Mouse (Mus musculus): ENCODE results near the gene Ins2. TPM values are rescaled to one million over a fixed set of nuclear protein-coding genes. Genes with fewer than 3 reads are reported as not detected.

Gene Ins2
- total and polyA plus RNA-seq, 3 experiments = not detected

DNA sequence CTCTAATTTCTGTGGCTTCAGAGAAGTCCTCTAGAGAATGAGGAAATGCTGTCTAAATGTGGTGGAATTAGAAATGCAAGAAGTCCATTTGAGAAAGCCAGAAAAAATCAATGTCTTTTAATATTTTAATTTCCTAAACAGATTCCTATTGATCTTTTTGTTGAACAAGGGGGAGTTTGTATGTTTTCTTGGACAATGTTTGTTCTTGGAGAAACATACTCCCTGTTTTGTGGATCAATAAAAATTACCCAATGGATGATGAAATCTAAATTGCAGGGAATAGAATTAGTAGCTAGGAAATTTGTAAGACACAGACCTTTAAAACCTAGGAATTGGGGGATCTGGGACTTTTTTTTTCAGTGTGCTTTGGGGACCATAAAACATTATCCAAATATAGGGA, 81.4 kb downstream of the Ins2 start:
- no peaks in the 10 kb centered on the region for H3K27me3 ChIP-seq (ENCODE audit: control insufficient read depth in 1 of 2, insufficient read depth in 2 of 2, low read length in 2 of 2)
- TF ChIP-seq MAZ (IDR thresholded peaks at IDR 0.05; ENCODE audit: low read depth, low read length) (no peak), USF1 (IDR thresholded peaks at IDR 0.05; ENCODE audit: low read depth, low read length) (no peak), RAD21 (IDR thresholded peaks at IDR 0.05; ENCODE audit: low read depth, low read length) (no peak), SIN3A (IDR thresholded peaks at IDR 0.05; ENCODE audit: low read length) (no peak), TCF12 (IDR thresholded peaks at IDR 0.05; ENCODE audit: low read depth, low read length) (no peak), MEF2A (IDR thresholded peaks at IDR 0.05; ENCODE audit: extremely low read depth, insufficient replicate concordance, low read depth, low read length, poor library complexity, severe bottlenecking) (no peak), ZC3H11A (IDR thresholded peaks at IDR 0.05; ENCODE audit: low read depth, low read length) (no peak), ZKSCAN1 (IDR thresholded peaks at IDR 0.05; ENCODE audit: low read depth, low read length) (no peak), CTCF (IDR thresholded peaks at IDR 0.05 in 2 of 3, conservative IDR thresholded peaks at IDR 0.05 in 1 of 3; ENCODE audit: control insufficient read depth in 1 of 3, insufficient read depth in 1 of 3, low read depth in 2 of 3, low read length in 3 of 3, poor library complexity in 1 of 3, severe bottlenecking in 1 of 3) (no peak), POLR2A (IDR thresholded peaks at IDR 0.05; ENCODE audit: control insufficient read depth in 1 of 2, insufficient read depth in 1 of 2, low read depth in 1 of 2, low read length in 2 of 2, poor library complexity in 1 of 2) (no peak), POLR2AphosphoS5 (IDR thresholded peaks at IDR 0.05; ENCODE audit: borderline replicate concordance, low read depth, low read length) (no peak)
- H3K36me3 ChIP-seq (ENCODE audit: control insufficient read depth in 1 of 2, insufficient read depth in 2 of 2, low read length in 2 of 2) = no peaks in the 10 kb centered on the region
- no peak for DNase-seq (ENCODE audit: low read depth, low spot score)
- no peak overlapping the region for H3K4me3 ChIP-seq (ENCODE audit: control insufficient read depth in 1 of 2, insufficient read depth in 1 of 2, low read depth in 2 of 2, low read length in 2 of 2)
- H3K9ac ChIP-seq (ENCODE audit: control insufficient read depth, low read depth, low read length, poor library complexity, severe bottlenecking) = no peak overlapping the region
- H3K4me1 ChIP-seq (ENCODE audit: control insufficient read depth in 1 of 2, insufficient read depth in 2 of 2, low read length in 2 of 2) = no peaks in the 10 kb centered on the region
- no peaks in the 10 kb centered on the region for H3K79me2 ChIP-seq (ENCODE audit: control insufficient read depth, insufficient read depth, low read length, poor library complexity)
- H3K27ac ChIP-seq (ENCODE audit: control insufficient read depth, low read depth, low read length) = no peak overlapping the region
- H3K9me3 ChIP-seq (replicated peaks; ENCODE audit: insufficient read depth, low read length) = no peaks in the 10 kb centered on the region

DNA sequence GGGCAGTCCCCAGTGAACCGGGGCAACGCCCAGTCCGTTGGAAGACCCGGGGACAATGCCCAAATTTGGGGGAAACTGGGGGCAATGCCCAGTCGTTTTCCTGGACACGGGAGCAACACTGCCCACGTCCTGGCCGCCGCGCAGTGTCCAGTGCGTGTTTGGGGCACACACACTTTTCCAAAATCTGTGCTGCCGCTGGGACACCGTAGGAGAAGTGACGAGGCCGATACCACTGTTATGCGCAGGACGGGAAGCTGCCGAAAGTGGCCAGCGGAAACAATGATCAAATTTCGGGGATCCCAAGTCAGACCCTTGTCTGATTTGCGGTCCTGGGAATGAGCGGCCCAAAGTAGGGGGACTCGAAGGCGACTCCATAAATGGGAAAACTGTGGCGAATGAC, 82.1 kb downstream of the Ins2 start:
- no peaks in the 10 kb centered on the region for H3K4me1 ChIP-seq (ENCODE audit: control insufficient read depth in 1 of 2, insufficient read depth in 2 of 2, low read length in 2 of 2)
- H3K9ac ChIP-seq (ENCODE audit: control insufficient read depth, low read depth, low read length, poor library complexity, severe bottlenecking) = no peak overlapping the region
- no peaks in the 10 kb centered on the region for H3K36me3 ChIP-seq (ENCODE audit: control insufficient read depth in 1 of 2, insufficient read depth in 2 of 2, low read length in 2 of 2)
- H3K27ac ChIP-seq (ENCODE audit: control insufficient read depth, low read depth, low read length) = no peak overlapping the region
- TF ChIP-seq EP300 (IDR thresholded peaks at IDR 0.05; ENCODE audit: low read depth in 1 of 2, low read length in 2 of 2) = no peak
- no peak for TF ChIP-seq CHD2 (IDR thresholded peaks at IDR 0.05; ENCODE audit: low read length)
- TF ChIP-seq ZC3H11A (IDR thresholded peaks at IDR 0.05; ENCODE audit: low read depth, low read length) = no peak
- TF ChIP-seq GATA1 (IDR thresholded peaks at IDR 0.05; ENCODE audit: low read depth, low read length) = no peak
- TF ChIP-seq JUND (IDR thresholded peaks at IDR 0.05; ENCODE audit: low read depth, low read length) = no peak
- no peak for TF ChIP-seq POLR2AphosphoS2 (IDR thresholded peaks at IDR 0.05; ENCODE audit: low read length)
- TF ChIP-seq USF2 (IDR thresholded peaks at IDR 0.05; ENCODE audit: borderline replicate concordance in 1 of 2, insufficient read depth in 1 of 2, low read depth in 1 of 2, low read length in 2 of 2) = no peak
- no peak for TF ChIP-seq POLR2AphosphoS5 (IDR thresholded peaks at IDR 0.05; ENCODE audit: borderline replicate concordance, low read depth, low read length)
- TF ChIP-seq ELF1 (IDR thresholded peaks at IDR 0.05; ENCODE audit: low read depth, low read length) = no peak
- no peak for TF ChIP-seq UBTF (IDR thresholded peaks at IDR 0.05; ENCODE audit: borderline replicate concordance, insufficient read depth, low read depth, low read length)
- no peaks in the 10 kb centered on the region for H3K27me3 ChIP-seq (ENCODE audit: control insufficient read depth in 1 of 2, insufficient read depth in 2 of 2, low read length in 2 of 2)
- no peaks in the 10 kb centered on the region for H3K9me3 ChIP-seq (replicated peaks; ENCODE audit: insufficient read depth, low read length)
- H3K79me2 ChIP-seq (ENCODE audit: control insufficient read depth, insufficient read depth, low read length, poor library complexity) = no peaks in the 10 kb centered on the region
- no peak for DNase-seq (ENCODE audit: low read depth, low spot score)
- H3K4me3 ChIP-seq (ENCODE audit: control insufficient read depth in 1 of 2, insufficient read depth in 1 of 2, low read depth in 2 of 2, low read length in 2 of 2) = no peak overlapping the region
